Mouse (Mus musculus): ENCODE results near the gene Lmntd1. TPM values are rescaled to one million over a fixed set of nuclear protein-coding genes. Genes with fewer than 3 reads are reported as not detected.

The Lmntd1 gene
- polyA plus RNA-seq, 1 experiment from 2014 or later = not detected

Other genes with a start within 250 kb of the Lmntd1 start
- gene Tuba3b, start 1.4 kb upstream of the Lmntd1 start, polyA plus RNA-seq (2015; fragmentation: Nextera tagmentation; extraction: Ambion mirVana) = 0.06 TPM in 1 of 2 replicates, not detected in the other
- gene Rassf8, start 132.4 kb upstream of the Lmntd1 start, polyA plus RNA-seq (2015; fragmentation: Nextera tagmentation; extraction: Ambion mirVana) = 1.1 and 1.6 TPM in 2 replicates